Mouse (Mus musculus) layer of hippocampus, adult 18-20 months (tissue): ENCODE data around the gene Ascc1. TPM values are rescaled to one million over a fixed set of nuclear protein-coding genes. Genes with fewer than 3 reads are reported as not detected.
A peak's percentile ranks its signal among the peaks of the same experiment; 100 is the strongest.

Source experiments
- DNase-seq, 2 experiments: peaks; one replicate each; pipeline ENCODE4 v3.0.0; 2022; ENCODE audit warnings: low spot score in 2 of 2
- total RNA-seq, 2 experiments: library from RNA; stranded (reverse); gene quantifications; 2 replicates each; pipeline ENCODE4 v1.2.3; 2021

The Ascc1 gene
- total RNA-seq, 2 experiments from 2014 or later: 15.4 to 17.9 TPM

DNA sequence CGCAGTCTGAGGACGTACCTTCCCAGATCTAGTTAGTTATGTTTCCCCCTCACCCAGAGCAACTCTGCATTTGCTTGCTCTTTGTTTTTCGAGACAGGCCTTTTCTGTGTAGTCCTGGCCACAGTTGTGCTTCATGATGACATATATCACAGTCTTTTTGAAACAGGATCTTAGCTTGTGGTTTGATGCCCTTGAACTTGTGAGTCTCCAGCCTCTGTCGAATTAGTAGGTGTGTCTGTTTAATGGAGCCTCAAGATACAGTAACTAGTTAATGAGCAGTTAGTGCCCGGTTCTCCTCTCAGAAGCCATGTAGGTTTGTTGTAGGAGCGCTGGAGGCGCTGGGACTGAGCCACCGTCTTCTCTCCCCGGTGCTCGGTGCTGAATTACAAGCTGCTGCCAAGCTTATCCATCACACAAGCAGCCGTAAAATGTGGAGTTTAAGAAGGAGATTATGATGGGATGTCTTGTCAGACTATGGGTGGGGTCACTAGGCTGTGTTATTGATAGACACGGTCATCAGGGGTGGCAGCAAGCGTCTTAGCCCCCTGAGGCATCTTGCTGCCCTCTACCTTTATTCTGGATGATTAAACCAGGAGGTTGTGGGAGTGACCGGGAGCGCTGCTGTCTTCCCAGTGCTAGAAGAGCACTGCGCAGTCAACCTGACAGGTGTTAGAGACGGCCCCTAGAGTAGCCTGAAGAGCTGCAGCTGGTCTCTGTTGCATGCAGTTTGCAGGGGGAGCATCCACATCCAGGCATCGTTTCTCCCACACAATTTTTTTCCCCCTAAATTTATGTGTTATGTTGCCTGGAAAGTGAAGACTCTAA lies 75.3 kb downstream of the Ascc1 start:
- DNase-seq: no peak

- peak; percentile 22 to 37 for DNase-seq
These were observed 75.9 kb downstream of the Ascc1 start for GRCm38 (mm10) chr10:60078561-60078917.

- peak in 1 of 2 experiments; percentile 31 for DNase-seq
These were observed 77.6 kb downstream of the Ascc1 start for GRCm38 (mm10) chr10:60080171-60080570.

GRCm38 (mm10) chr10:60080601-60080981 lies 78.0 kb downstream of the Ascc1 start:
- DNase-seq: no peak

GRCm38 (mm10) chr10:60080982-60081825 lies 78.6 kb downstream of the Ascc1 start:
- DNase-seq: no peak

- DNase-seq: peak in 1 of 2 experiments; percentile 30
These were observed 79.3 kb downstream of the Ascc1 start for GRCm38 (mm10) chr10:60081905-60082304.

GRCm38 (mm10) chr10:60084065-60084464 lies 81.5 kb downstream of the Ascc1 start:
- peak in 1 of 2 experiments; percentile 36 for DNase-seq

GRCm38 (mm10) chr10:60092311-60092710 lies 89.7 kb downstream of the Ascc1 start:
- no peak for DNase-seq

- DNase-seq: no peak
These were observed 91.1 kb downstream of the Ascc1 start for GRCm38 (mm10) chr10:60093751-60094150.

DNA sequence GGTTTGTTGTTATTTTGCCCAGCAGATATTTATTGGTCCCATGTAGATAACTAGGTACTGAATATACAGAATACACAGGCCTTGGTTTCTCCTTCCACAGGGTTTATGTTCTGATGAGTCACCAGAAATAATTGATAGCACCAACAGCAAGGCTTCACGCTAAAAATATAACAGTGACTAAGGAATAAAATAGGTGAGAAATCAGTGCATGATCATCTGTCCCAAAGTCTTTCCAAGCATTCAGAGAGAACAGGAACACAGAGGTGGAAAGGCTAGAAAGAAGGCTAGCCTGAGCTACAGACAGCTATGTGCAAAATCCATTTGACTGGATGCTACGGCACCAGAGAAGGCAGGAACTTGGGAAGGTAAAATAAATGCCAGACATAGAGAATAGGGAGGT lies 93.0 kb downstream of the Ascc1 start:
- DNase-seq: no peak

DNA sequence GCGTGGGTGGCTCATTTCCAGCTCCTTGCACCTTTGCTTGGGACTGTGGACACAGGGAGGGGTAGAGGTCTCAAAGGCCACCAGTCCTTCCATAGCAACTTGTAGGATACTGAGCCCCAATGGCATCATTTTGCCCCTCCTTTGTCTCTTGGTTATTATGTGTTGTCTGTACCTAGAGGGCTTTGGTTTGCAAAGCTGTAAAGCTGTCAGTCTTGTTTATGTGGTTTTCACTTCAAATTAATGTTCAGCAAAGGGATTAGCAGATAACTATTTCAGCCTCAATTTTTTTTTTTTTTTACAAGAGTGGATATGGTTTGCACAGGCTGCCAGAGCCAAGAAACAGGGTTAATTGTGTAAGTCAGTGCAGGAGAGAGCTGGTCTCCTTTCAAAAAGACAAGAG lies 93.7 kb downstream of the Ascc1 start:
- no peak for DNase-seq

DNA sequence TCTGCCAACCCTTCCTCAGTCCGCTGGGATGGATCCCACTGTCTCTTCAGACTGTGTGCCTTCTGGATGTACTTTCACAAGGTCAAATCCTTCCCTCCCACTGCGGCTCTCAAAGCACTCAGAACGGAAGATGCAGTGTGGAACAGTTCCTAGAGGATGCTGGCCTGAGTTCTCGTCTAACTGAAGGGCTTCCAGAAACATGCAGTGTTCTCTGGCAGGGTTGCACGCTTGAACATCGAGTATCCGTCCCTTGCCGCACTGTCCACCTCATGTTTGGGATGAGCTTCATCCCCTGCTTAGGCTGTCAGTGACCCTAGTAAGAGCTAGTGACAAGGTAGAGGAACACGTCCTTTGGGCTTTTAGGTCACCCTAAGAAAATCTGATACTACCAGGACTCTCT lies 94.5 kb downstream of the Ascc1 start:
- DNase-seq: no peak

DNA sequence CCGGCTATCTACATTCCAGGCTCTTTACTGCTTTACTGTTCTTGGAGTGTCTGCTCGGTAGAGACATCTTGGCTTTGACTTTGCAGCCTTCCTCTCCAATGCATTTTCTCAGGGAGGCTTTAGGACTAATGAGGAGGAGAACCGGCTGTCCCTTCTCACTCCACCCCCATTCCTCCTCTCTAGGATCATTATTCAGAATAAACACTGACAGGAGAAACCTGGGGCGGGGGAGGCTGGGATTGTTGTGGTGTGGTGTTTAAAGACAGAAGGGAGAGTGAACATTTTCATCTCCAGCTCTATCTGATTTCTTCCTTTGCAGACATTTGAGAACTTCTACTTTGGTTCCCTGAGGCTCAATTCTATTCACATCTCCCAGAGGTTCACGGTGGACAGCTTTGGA lies 95.2 kb downstream of the Ascc1 start:
- DNase-seq: peak; percentile 41 to 62

- no peak for DNase-seq
These were observed 103.0 kb downstream of the Ascc1 start for GRCm38 (mm10) chr10:60105391-60106145.

DNA sequence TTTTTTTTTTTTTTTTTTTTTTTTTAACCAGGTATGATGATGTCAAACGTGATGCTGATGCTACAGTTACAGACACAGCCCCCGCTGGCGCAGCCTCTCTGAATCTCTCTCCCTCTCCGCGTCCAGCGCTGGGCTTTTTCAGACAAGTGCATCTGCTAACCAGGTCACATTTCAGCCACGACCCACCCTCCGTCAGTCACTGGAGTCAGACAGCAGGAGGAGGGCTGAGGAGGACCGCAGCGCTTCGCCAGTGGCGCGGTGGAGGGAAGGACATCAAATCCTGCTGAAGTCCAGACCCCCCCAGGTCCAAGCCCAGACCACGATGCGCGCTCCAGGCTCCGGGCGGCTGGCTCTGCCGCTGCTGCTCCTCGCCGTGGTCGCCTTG lies 103.5 kb downstream of the Ascc1 start, which contains the start of gene Spock2:
Spock2 (plus strand) TSS at position 74 of the 385 bp plus-strand sequence.
- DNase-seq: peak; percentile 68 to 75

DNA sequence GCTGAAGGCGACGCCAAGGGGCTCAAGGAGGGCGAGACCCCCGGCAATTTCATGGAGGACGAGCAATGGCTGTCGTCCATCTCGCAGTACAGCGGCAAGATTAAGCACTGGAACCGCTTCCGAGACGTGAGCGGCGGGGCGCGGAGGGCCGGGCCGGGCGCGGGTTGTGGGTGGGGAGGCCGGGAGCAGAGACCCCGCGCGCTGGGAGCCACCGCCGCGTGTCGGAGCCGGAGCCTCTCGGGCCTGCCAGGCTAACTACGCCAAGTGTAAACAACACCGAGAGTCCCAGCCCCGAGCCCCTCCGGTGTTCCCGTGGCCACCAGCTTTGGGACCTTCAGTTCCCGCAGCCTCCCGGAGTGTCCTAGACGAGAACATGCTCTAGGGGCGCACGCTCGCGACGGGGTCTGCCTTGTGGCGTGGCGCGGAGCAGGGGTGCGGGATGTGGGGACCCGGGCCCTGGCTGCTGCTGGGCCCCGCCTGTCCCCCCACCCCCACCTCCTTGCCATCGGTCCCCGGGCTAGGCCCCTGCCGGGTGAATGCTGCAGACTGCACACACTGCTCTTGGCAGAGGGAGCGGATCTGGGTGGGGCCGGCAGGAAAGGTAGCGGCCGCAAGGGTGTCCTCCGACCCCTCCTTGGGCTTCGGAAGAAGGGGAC lies 104.1 kb downstream of the Ascc1 start:
- DNase-seq: peak in 1 of 2 experiments; percentile 67

DNA sequence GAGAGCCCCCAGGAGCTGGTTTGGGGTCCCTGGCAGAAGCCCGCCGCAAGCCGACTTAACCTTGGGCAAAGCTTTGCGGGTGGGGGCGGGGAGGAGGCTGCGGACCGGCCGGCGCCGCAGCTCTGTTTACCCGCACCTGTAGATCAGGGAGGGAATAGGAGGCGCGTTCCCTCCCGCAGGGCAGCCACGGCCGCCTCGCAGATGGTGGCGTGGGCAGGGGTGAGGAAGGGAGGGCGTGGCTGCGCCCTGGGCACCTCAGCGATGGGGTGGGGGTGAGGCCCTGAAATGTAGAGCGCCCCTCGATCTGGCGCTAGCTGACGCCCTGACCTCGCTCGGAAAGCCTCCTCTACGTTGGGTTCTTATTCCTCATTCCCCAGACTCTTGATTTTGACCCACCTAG lies 104.8 kb downstream of the Ascc1 start:
- peak in 1 of 2 experiments; percentile 42 for DNase-seq

GRCm38 (mm10) chr10:60108321-60109111 lies 105.9 kb downstream of the Ascc1 start:
- no peak for DNase-seq

- DNase-seq: no peak
These were observed 106.7 kb downstream of the Ascc1 start for GRCm38 (mm10) chr10:60109336-60109735.

GRCm38 (mm10) chr10:60109989-60110388 lies 107.4 kb downstream of the Ascc1 start:
- no peak for DNase-seq
